Mouse (Mus musculus) left cerebral cortex, adult 9 months (tissue): ENCODE results near the gene Ispd.

Experiments used
- DNase-seq, 2 experiments: peaks; one replicate each; pipeline ENCODE4 v3.0.0; 2022; ENCODE audit warnings: low spot score in 2 of 2

Ispd gene

GRCm38 (mm10) chr12:36713866-36714662, 332.8 kb downstream of the Ispd start:
- peak in 1 of 2 experiments; percentile 16 for DNase-seq

DNA sequence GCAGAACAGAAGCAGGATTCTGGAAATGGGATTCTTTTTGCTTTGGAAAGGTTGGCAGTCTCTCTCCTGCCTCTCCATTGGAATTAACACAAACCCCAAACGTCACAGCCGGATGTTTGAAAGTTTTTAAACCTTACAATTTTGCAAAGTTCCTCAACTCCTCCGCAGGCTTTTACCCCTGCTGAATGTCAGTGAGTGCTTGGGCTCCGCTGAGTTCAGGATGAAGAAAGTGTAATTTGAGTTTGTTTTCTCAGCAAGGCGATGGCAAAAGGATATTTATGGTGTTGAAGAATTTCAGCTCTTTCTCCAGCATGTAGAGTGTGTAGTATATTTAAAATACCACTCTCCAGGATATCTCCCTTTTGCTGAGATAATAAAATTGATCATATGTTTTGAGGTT, 336.3 kb downstream of the Ispd start:
- no peak for DNase-seq

- DNase-seq: no peak
Observed at GRCm38 (mm10) chr12:36718417-36718816, 337.2 kb downstream of the Ispd start.

DNA sequence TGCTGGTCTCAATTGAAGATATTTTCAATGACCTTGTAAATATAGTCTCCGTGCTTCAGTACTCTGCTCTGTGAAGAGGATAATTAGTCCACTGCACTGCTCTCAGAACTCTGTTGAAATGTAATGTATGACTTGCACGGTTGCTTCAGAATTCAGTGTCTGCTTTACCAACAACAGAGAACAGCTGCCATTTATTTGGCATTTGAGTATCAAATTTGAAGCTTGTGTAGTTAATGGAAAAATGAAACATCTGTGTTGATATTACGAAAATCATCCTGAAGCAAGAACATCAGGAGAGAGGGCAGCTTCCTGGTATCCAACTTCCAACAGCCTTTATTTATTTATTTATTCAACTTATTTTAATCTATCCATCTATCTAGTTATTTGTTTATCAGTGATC, 337.8 kb downstream of the Ispd start:
- no peak for DNase-seq

DNA sequence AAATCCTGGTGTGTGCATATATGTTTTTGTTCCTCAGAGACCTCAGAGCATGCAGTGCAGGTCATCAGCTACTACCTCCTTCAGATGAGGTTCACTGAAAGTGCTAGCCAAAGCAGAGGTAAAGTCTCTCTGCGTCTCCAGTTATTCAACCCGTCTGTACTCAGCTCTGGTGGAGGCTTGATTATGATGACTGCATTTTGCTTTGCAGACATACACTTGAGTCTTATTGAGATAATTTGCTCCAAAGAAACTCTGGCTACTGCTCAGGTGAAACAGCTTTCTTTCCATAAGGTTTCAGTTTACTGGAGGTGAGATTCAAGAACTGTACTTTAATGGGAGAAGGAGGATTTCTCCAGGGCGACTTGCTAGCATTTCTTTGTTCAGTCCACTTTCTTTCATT, 339.5 kb downstream of the Ispd start:
- no peak for DNase-seq

- no peak for DNase-seq
Observed at GRCm38 (mm10) chr12:36721223-36721622, 340.0 kb downstream of the Ispd start.

- DNase-seq: no peak
Observed at GRCm38 (mm10) chr12:36722754-36723153, 341.5 kb downstream of the Ispd start.

DNA sequence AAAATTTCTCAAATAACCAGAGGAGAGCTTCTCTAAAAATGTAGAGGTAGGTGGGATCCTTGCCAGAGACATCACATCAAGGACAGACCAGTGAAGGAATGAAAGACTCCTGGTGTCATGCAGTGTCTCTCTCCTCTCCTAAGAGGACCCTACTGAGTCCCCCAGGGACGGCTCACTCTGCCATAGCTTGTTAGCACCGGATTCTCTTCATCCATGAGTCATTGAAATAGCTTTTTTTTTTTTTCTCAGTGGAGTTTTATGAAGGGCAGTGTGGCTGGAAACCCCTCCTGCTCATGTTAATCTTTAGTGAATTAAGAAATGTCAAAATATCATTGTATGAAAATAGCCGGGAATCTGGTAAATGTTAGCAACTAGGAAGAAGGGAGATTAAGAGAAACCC, 342.1 kb downstream of the Ispd start:
- DNase-seq: no peak

DNA sequence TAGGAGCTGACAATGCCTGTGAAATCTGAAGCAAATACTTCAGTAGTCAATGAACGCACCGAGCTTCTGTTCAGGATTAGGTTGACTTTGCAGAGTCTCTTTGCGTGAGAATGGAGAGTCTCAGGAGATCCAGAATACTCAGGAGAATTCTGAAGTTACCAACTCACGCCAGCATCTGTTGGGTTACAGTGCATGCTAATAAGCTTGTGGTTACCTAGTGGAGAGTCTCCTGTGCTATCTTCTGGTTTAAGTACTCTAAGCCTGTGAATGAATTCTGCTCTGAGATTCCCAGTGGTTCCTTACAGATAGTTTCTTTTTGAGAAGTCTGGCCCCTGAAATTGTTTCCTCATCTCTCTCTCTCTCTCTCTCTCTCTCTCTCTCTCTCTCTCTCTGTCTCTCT, 343.0 kb downstream of the Ispd start:
- no peak for DNase-seq

GRCm38 (mm10) chr12:36725250-36725649, 344.0 kb downstream of the Ispd start:
- no peak for DNase-seq

- DNase-seq: no peak
Observed at GRCm38 (mm10) chr12:36726026-36726425, 344.8 kb downstream of the Ispd start.

DNA sequence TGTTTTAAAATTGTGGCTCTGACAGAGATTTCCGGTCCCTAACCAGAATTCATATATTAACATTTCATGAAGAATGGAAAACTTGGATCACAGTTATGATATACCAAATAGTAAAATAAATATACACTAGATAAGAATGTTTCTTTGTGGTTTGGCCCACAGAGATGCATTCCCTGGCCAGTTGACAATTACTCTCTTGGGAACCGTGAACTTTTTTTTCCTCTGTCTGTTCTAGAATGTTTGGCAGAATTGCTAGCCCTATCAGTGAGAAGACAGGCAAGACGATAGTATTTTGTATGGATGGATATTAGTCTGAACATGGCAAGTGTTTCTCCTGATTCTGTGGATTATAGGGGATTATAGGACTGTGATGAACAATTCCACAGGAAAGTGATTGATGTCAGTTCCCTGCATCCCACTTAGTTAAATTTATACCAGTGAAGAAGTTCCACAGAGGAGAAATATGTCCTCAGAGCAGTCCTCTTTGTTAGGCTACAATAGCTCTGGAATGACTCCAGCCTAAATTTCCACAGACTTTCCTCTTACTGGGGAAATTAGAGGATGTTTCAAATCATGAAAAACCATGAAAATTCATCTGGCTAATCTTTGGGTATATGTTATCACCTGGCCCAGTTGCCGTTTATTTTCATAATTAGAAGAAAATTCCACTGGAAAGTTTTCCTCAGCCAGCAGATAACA, 352.6 kb downstream of the Ispd start:
- no peak for DNase-seq
